Mouse (Mus musculus) myocyte (in vitro differentiated cells): ENCODE measurements around the gene Rsad2.

Experiments
- CEBPB ChIP-seq: IDR thresholded peaks from 2 replicates; pipeline ENCODE4 v1.6.1; 2011; ENCODE audit warnings: mild to moderate bottlenecking, moderate library complexity; ENCODE audit not compliant: poor library complexity, insufficient read depth, severe bottlenecking
- E2F4 ChIP-seq: IDR thresholded peaks from one replicate; pipeline ENCODE4 v1.6.1; 2011; ENCODE audit warnings: mild to moderate bottlenecking, control low read depth, moderate library complexity; ENCODE audit not compliant: insufficient read depth
- MAX ChIP-seq: IDR thresholded peaks from one replicate; pipeline ENCODE4 v1.6.1; 2011; ENCODE audit warnings: low read depth, mild to moderate bottlenecking, control low read depth
- POLR2A ChIP-seq: IDR thresholded peaks from one replicate; pipeline ENCODE4 v1.6.1; 2011; ENCODE audit warnings: low read depth, mild to moderate bottlenecking, control low read depth, moderate library complexity; ENCODE audit not compliant: insufficient read length
- POLR2AphosphoS2 ChIP-seq: IDR thresholded peaks from one replicate; pipeline ENCODE4 v1.6.1; 2011; ENCODE audit warnings: low read depth, control low read depth; ENCODE audit not compliant: insufficient read length
- TCF3 ChIP-seq: IDR thresholded peaks from one replicate; pipeline ENCODE4 v1.6.1; 2011; ENCODE audit warnings: low read depth, control low read depth; ENCODE audit not compliant: insufficient read length

- TF ChIP-seq POLR2AphosphoS2, result no peak
- TF ChIP-seq E2F4, result no peak
- no peak for TF ChIP-seq POLR2A
- no peak for TF ChIP-seq TCF3
- no peak for TF ChIP-seq CEBPB
- no peak for TF ChIP-seq MAX
Measured at GRCm38 (mm10) chr12:26401696-26402470, 54.4 kb downstream of the Rsad2 start.
